Mouse (Mus musculus): ENCODE results near the gene Bsg. TPM values are rescaled to one million over a fixed set of nuclear protein-coding genes. Genes with fewer than 3 reads are reported as not detected.

Gene Bsg
- 100 to 1,000 TPM; 496 to 497 TPM for total RNA-seq (2021)
- long read RNA-seq, experiment 1, transcript Bsg-202 (6 exons, 1,240 nt): minor isoform, 6 of 944 reads
- long read RNA-seq, experiment 1, transcript Bsg-205 (7 exons, 1,261 nt): major isoform, 842 of 944 reads
- long read RNA-seq, experiment 1, partial matches to known transcripts: 29 of 944 reads
- long read RNA-seq, experiment 1, other reads (novel, unspliced or antisense): 64 of 944 reads
- long read RNA-seq, experiment 2, transcript Bsg-205 (7 exons, 1,261 nt): major isoform, 895 of 999 reads
- long read RNA-seq, experiment 2, partial matches to known transcripts: 26 of 999 reads
- long read RNA-seq, experiment 2, other reads (novel, unspliced or antisense): 75 of 999 reads

DNA sequence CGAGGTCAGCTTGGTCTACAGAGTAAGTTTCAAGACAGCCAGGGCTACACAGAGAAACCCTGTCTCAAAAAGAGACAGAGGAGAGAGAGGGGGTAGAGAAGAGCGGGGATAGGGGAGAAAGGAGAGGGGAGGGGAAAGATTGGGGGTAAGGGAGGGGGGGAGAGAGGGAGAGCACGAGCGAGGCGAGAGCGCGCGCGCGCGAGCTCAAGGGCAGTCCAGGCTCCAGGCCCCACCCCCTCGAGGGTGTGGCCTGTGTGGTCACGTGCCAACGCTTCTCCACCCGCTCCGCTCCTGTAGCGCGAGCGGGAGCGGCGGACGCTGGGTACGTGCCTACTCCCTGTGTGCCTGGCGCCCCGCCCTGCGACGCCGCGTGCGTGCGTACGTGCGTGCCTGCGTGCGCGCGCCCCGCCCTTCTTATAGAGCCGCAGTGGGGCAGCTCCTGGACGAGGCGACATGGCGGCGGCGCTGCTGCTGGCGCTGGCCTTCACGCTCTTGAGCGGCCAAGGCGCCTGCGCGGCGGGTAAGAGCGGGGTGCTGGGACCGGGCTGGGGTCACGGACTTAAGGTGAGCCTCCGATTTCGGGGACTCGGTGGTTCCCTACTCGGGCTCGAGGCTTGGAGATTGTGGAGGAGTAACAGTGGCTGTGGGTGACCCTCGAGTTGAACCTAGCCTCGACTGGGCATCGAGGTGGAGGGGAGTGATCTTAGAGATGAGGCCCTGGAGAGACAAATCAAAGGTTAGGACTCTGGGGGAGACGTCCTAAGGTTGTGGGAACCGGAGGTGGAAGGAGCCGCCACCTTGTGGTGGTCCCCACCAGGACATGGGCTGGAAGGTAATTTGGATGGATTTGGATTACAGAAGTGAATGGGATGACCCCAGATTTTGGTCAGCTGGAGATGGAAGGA lies at the start of gene Bsg:
Bsg (plus strand) TSS at position 427 of the 905 bp plus-strand sequence.
- intact Hi-C loops (cut with DNase I; ENCODE audit: low total_unique reads): no loop called here
- DNase-seq: peak; percentile 99

DNA sequence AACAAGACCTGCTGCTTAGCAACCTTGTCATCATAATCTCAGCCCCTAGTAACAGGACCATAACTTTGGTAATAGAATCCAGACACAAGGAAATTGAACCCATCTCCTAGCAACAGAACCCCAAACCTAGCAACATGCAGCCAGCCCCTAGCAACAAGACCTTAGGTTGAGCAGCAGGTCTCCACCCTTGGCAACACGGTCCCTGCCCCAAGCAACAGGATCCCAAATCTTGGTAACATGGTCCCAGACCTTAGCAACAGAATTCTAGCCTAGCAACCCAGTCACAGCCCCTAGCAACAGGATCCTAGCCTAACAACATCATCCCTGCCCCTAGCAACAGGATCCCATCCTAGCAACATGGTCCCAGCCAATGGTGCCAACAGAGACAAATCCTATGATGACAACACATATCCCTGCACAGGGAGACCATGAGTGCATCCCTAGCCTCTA lies 49.3 kb upstream of the Bsg start:
- intact Hi-C loops (cut with DNase I; ENCODE audit: low total_unique reads): no loop called here
- DNase-seq: no peak

GRCm38 (mm10) chr10:79658829-79659228 lies 45.5 kb upstream of the Bsg start:
- intact Hi-C loops (cut with DNase I; ENCODE audit: low total_unique reads): no loop called here
- no peak for DNase-seq

DNA sequence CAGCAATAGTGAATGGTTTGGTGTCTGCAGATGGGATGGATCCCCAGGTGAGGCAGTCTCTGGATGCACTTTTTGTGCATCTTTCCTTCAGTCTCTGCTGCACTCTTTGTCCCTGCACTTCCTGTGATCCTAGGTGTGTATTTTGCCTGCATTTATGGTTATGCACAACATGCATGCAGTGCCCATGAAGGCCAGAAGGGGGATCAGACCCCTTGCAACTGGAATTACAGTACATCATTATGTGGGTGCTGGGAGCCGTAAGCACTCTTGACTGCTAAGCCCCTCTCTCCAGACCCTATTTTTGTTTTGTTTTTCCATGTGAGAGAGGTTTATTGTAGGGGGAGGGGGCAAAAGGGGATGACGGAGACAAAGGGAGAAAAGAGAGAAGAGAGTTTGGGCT lies 44.0 kb upstream of the Bsg start:
- DNase-seq: no peak
- intact Hi-C loops (cut with DNase I; ENCODE audit: low total_unique reads): loop anchor here (5.0 kb wide), 1 partner anchor 63 kb away; no protein-coding TSS in a partner anchor

- intact Hi-C loops (cut with DNase I; ENCODE audit: low total_unique reads): loop anchor here (5.0 kb wide), 1 partner anchor 65 kb away; no protein-coding TSS in a partner anchor
- DNase-seq: no peak
These were observed 42.4 kb upstream of the Bsg start for GRCm38 (mm10) chr10:79661861-79662260.

- DNase-seq: peak; percentile 68
- intact Hi-C loops (cut with DNase I; ENCODE audit: low total_unique reads): loop anchor here (5.0 kb wide), 1 partner anchor 67 kb away; no protein-coding TSS in a partner anchor
These were observed 40.1 kb upstream of the Bsg start, which contains the start of gene Madcam1 for GRCm38 (mm10) chr10:79664131-79664665. Gene Madcam1, plus strand, starts transcription at chr10:79664559.

DNA sequence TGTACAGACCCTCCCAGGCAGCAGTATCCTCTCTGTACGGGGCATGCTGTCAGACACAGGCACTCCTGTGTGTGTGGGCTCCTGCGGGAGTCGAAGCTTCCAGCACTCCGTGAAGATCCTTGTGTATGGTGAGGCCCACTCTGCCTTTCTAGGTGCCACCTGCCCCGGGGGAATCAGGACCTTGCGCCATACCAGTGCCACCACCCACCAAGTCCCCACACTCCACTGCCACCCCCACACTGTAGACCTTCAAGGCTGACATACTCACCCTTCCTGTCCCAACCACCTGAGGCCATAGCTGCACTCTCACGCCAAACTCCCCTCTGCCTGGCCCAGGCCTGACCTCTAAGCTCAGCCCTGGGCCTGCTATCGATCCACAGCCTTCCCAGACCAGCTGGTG lies 39.2 kb upstream of the Bsg start:
- no peak for DNase-seq
- intact Hi-C loops (cut with DNase I; ENCODE audit: low total_unique reads): no loop called here

DNA sequence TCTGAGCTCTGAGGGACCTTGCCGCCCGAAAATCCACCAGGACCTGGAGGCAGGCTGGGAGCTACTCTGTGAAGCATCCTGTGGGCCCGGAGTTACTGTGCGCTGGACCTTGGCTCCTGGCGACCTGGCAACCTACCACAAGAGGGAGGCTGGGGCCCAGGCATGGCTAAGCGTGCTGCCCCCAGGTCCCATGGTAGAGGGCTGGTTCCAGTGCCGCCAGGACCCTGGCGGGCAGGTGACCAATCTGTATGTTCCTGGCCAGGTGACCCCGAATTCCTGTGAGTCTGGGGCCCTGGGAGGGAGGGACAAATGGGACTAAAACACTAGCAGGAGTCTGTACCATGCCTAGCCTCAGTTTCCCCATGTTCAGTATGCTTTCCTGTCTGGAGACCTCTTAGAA lies 37.8 kb upstream of the Bsg start:
- intact Hi-C loops (cut with DNase I; ENCODE audit: low total_unique reads): no loop called here

GRCm38 (mm10) chr10:79668076-79668475 lies 36.2 kb upstream of the Bsg start:
- intact Hi-C loops (cut with DNase I; ENCODE audit: low total_unique reads): no loop called here
- no peak for DNase-seq

More for the DNA sequence above, 37.8 kb upstream of the Bsg start:
- DNase-seq: no peak

GRCm38 (mm10) chr10:79668771-79669575 lies 35.3 kb upstream of the Bsg start, which contains the start of gene Tpgs1:
Gene Tpgs1, plus strand, starts transcription at chr10:79669369.
- DNase-seq: peak; percentile 85
- intact Hi-C loops (cut with DNase I; ENCODE audit: low total_unique reads): no loop called here

DNA sequence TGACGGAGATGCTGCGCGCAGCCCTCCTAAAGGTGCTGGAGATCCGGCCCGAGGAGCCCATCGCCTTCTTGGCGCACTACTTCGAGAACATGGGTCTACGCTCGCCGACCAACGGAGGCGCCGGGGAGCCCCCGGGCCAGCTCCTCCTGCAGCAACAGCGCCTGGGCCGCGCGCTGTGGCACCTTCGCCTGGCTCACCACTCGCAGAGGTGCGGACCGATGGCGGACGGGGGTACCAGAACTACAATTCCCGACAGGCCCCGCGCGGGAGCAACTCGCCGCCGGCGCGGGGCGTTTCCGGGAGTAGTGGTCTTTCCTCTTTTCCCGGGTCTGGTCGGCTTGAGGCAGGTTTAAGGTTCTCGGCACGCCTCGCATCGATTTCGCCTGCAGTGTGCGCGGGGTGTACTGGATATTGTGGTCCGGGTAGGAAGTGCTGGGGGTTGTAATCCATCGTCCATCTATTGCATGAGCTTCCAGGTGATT lies 34.7 kb upstream of the Bsg start:
- DNase-seq: peak; percentile 76
- intact Hi-C loops (cut with DNase I; ENCODE audit: low total_unique reads): no loop called here

DNA sequence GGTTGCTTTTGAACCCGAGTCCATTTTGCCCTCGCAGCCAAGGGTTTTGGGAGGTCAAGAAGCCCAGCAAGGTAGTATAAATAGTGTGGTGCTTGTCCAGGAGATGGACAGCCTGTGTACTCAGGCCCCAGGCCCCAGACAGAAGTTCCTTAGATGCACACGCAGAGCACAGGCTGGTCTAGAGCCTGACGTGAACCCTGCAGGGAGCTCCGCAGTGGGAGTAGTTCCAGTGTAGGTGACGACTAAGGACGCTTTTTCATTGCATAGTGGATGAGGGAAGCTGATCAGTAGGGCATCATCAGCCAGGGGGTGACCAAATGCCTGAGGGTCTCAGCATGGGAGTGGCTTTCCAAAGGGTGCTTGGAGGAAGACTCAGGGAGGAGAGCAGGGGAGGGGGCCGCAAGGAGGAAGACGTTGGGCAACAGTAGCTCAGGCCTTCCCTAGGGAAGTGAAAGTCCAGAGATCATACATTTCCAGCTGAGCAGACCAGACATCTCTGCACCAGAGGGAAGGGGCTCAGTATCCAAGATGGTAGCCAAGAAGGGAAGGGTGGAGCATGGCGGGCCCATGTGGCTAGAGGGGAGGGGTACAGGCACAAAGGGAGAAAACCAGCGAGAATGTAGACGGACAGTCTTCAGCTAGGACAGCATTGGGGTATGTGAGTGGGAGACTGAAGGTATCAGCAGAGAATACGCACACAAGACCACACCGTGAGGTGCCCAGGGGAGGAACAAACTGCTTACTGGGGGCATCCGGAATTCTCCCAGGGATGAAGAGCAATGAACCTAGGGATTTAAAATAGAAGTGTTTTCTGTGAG lies 34.0 kb upstream of the Bsg start:
- DNase-seq: no peak
- intact Hi-C loops (cut with DNase I; ENCODE audit: low total_unique reads): no loop called here

DNA sequence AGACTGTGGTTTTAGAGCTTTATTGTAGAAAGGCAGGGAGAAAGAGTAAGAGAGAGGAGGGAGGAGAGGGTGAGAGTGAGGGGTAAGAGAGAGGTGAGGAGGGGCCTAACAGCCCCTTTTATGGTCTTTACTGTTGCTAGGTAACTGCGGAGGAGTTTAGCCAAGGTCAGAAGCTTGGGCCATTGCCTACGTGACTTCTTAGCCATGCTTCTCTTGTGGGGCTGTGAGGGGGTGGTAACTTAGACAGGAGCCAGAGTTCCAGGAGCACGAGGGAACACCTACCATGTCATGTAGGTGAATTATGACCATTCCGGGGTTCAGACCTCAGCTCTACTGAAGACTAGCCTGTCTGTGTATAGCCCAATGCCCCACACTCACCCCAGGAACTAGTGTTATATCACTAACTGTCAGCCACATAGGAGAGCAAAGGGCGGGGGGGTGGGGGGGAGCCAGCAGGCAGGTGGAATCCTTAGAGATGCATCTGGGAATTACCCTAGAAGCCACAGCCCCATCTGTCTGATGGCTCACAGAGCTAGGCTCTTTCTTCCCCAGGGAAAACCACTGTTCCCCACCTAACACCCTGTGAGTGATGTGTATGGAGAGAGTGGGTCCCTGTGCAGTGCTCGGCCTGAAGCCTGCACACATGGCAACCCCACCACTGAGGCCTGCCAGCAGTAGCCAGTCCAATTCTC lies 32.7 kb upstream of the Bsg start:
- DNase-seq: no peak
- intact Hi-C loops (cut with DNase I; ENCODE audit: low total_unique reads): no loop called here

- no peak for DNase-seq
- intact Hi-C loops (cut with DNase I; ENCODE audit: low total_unique reads): no loop called here
These were observed 32.2 kb upstream of the Bsg start for GRCm38 (mm10) chr10:79672088-79672455.

DNA sequence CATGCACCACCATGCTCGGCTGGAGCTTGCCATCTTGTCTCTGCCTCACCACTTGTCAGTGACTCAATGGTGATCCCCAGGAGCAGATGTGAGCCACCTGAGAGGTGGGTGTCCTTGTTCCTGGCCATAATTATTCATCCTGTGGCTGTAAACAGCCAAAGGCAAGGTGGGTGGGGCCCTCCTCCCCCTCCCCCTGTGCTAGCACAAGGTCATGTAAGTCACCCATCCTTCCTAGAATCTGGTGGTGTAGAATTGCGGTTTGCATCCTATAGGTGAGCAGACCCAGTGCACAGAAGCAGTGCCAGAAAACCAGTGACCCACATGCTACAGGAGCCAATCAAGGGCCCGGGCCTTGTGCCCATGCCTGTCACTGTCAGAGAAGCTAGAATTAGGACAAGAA lies 31.2 kb upstream of the Bsg start:
- no peak for DNase-seq
- intact Hi-C loops (cut with DNase I; ENCODE audit: low total_unique reads): no loop called here

DNA sequence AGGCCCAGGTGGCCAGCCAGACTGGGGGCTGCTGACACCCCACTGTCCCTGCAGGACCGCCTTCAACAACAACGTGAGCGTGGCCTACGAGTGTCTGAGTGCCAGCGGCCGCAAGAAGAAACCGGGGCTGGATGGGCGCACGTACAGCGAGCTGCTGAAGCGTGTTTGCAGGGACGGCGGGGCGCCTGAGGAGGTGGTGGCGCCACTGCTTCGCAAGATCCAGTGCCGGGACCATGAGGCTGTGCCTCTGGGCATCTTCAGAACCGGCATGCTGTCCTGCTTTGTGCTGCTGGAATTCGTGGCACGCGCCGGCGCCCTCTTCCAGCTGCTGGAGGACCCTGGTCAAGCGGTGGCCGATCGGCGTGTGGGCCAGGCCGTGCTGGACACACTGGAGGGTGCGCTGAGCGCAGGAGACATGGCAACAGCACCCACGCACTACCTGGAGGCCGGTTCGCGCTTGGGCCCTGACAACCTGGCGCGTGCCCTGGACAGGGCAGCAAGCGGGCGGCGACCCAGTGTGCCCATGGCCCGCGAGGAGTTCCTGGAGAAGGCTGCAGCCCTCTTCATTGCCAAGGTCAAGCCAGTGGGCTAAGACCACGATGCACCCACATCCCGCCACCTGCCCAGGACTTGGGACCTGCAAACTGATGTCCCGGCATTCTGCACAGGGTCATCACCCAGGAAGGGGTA lies 28.8 kb upstream of the Bsg start:
- intact Hi-C loops (cut with DNase I; ENCODE audit: low total_unique reads): no loop called here
- DNase-seq: no peak
